Mouse (Mus musculus) right cerebral cortex, postnatal 25 days (tissue): ENCODE results near the gene Pabpc1l.
A peak's percentile ranks its signal among the peaks of the same experiment; 100 is the strongest.

Experiments used
- DNase-seq: peaks from one replicate; pipeline ENCODE4 v3.0.0; 2022

Gene Pabpc1l

DNA sequence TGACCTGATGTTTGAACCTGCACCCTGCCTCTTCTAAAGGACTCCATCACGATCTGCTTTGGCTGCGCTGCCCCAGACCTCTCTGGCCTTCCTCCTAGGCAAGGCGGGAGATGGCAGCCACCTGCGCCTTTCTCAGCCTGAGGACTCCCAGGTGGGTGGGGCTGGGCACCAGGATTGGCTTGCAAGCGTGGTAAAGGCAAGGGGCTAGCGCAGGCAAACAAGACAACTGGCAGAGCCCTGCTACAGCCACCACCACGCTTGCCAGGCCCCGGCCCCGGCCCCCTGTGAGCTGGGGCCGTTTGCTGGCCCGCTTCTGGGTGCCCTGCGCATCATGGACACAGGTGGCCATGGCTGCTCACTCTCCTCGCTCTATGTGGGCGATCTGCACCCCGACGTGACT lies at the start of gene Pabpc1l:
Pabpc1l (plus strand) TSS at position 301 of the 400 bp plus-strand sequence.
- DNase-seq = no peak

DNA sequence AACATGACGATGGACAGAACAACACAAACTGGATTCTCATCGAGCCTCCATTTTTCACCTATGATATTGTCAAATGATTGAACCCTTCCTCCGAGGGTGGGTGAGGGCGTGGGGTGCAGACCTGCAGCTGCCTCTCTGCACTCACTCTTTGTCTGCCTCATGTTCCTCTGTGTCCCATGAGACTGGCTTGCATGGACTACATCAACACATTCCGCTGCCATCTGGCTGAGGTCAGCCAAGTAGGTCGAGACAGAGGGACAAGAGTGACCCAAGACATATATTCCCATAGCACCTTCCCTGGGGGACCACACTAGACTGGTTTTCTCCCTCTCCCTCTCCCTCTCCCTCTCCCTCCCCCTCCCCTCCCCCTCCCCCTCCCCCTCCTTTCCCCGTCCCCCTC lies 48.8 kb upstream of the Pabpc1l start:
- DNase-seq = no peak

DNA sequence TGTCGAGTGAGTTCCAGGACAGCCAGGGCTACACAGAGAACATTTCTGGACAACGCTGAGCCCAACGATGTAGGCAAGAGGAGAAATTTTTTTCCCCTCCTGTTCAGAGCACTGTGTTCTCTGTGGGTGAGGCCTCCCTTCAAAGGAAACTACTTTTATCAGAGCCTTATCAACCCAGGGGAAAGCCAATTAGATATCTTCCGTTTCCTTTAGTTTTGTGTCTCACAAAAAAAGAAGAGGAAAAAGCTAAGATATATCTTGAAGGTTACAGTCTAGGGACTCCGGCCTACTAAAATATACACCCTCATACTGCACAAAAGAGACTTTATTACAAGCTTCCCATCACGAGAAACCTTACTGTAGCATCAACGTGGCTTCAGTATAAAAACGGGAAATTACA lies 38.0 kb upstream of the Pabpc1l start:
- no peak for DNase-seq

DNA sequence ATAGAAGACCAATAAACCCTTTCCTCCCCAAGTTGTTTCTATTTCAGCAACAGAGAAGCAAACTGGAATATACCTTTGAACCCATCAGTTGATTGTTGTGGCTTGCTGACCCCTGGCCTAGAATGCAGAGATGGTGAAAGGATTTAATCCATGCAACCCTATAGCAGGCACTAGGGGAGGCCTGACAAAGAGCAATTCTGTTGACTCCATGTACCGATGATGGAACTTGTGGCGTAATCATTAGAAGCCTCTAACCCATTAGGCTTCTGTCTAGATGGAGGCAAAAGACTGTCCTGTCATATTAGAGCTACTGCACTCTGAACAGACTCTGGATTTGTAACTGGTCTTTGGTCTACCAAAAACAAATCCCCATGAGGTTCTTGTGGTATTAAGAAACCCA lies 32.4 kb upstream of the Pabpc1l start:
- DNase-seq = no peak

DNA sequence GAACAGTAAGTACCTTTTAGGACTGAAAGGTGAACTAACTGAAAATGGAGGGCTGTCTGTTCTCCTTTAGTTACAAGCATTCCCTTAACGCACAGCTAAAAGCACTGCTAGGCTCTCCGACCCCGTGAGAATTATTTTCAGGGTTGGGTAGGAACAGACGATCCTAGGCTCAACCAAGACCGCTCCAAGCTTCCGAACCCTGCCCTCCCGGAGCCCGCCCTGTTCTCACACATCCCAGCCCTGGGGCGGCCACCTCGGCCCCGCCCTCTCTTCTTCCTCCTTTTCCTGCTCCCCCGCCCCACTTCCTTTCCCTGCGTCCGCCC lies 30.6 kb upstream of the Pabpc1l start, which contains the start of gene Ywhab:
Ywhab (plus strand) TSS at position 307 of the 323 bp plus-strand sequence.
- DNase-seq = no peak

DNA sequence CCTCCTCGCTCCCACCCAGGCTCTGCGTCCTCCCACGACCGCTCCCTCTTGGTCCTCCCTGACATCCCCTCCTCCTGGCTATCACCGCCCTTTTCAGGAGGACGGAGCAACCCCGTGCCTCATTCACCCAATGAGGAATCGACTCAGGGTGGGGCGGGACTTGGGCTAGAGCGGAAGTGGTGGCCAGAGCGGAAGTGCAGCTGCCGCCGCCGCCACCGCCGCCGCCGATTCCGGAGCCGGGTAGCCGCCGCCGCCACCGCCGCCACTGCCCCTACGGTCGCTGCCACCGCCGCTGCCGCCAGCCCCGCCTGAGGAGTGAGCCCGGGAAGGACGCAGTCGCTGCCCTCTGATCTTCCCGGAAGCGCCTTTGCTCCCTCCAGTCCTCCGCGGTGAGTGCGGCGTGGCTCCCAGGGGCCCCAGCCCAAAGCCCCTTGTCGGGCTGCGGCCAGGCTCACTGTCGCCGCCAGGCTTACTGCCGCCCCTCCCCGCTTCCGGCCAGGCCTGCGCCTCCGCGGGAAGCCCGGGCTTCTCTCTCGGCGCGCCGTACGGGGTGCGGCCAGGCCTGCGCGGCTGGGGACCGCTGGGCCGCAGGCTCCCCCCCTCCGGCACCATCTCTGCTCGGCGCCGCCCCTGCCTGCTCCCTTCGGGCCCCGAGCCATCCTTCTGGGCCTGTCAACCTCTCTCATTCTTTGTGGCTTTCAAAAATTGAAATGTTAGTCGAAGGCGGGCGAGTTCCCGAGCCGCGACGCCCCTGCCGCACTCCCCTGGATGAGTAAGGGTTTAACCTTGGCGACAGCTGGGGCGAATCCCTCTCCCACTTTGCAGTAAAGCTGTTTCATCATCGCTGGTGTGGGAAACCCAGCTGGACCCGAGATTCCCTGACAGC lies 30.0 kb upstream of the Pabpc1l start:
- DNase-seq = peak; percentile 91

DNA sequence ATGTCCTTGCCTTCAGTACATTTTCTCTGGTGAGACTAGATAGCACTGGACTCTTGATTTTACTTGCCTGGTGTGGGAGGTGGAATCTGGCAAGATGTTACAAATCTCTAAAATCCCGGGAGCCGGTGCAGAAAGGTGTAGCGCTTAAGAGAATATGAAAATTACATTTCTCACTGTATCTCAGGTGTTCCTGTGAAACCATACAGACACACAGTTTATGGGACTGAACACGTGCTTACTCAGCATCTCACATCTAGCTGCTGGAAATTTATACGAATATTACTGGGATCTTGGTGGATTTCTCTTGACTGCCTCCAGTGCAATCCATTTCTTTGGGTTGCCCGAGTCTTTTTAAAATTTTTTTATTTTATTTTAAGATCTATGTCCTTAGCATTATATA lies 29.0 kb upstream of the Pabpc1l start:
- DNase-seq = no peak

DNA sequence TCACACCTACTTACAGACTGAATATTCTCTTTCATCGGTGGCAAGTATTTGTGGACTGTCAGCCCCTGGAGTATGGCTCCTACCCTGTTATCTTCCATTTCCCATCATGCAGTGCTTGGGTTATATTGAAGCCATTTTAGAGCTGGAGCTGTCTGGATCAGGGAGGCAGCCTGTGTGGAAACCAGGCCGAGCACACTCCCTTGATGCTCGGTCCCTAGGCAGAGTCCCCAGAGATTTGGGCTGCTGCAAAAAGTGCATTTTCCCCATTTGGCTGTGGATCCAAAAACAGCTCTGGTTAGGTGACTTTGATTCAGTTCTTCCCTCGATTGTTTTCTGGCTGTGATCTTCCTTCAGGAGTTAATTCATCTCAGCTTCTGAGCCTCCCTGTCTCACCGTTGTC lies 28.4 kb upstream of the Pabpc1l start:
- DNase-seq = no peak

DNA sequence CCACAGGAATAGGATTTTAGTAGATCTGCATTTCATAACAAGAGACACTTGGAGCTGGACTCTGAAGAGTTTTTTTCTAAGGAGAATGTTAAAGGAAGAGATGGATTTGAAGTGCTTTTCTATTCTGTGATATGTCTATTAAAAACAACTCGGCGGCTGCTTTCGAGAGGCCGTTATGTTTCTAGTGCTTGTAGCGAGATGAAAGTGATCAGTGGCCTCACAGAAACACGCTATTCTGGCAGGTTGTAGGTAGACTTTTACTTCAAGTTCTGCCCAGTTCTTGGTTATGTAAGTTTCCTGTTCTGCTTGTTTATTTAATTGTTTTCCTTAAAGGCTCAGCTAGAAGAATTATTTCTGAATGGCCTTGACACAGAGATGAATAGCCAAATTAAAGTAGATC lies 26.3 kb upstream of the Pabpc1l start:
- DNase-seq = no peak

DNA sequence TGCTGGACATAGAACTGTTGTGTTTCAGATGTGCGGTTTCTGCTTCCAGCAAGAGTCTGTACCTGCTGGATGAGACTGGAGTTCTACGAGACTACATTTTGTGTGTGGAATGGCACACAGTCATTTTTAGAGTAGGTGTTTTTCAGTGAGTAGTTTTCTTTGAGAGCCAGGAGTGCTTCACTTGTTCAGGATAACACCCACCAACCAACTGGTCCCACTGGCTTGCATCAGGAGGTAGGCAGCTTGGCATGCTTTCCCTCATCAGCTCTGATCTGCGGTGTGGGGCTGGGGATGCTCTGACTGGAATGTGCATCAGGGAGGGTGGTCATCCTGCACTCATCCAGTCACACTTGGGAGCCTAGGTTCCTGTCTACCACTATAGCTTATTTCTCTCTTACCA lies 22.6 kb upstream of the Pabpc1l start:
- DNase-seq = peak; percentile 59

DNA sequence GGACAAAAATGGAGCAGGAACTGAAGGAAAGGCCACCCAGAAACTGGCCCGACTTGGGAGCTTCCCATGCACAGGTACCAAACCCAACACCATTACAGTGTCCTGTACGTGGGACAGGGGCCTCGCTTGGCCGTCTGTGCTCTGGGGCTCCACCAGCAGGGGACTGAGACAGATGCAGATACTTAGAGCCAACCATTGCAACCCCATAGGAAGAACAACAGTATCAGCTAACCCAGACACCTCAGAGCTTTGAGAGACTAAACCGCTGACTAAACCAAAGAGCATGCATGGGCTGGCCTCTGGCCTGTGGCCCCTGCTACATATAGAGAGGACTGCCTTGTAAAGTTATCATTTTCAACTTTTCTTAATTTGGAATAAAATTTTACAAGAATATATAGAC lies 20.7 kb upstream of the Pabpc1l start:
- no peak for DNase-seq

DNA sequence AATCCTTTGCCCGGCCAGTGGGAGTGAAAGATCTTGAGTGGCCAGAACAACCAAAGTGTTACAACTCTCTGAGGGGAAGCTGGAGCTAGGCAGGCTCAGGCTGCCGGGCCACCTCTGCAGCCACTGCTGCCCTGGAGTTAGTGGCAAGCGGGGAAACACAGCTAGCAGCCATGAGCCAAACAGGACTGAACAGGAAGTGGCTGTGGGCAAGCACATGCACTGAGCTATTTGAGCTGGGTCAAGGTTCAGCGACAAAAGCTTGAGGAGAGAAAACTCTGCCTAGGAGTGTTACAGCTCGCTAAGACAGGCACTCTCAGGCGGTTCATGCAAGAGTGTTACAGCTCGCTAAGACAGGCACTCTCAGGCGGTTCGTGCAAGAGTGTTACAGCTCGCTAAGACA lies 18.3 kb upstream of the Pabpc1l start:
- DNase-seq = no peak

DNA sequence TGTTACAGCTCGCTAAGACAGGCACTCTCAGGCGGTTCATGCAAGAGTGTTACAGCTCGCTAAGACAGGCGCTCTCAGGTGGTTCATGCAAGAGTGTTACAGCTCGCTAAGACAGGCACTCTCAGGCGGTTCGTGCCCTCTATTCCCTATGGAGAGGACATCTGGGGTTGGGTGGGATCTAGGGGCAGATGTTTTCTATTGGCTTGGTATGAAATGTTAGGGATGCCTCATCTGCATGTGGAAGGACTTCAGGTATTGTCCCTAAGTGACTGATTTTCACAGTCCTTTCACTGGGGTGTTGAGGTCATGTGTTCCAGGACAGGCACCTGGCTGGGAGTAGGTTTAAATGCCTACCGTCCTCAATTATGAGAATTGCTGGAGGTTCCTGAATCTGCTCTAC lies 17.7 kb upstream of the Pabpc1l start:
- DNase-seq = no peak

DNA sequence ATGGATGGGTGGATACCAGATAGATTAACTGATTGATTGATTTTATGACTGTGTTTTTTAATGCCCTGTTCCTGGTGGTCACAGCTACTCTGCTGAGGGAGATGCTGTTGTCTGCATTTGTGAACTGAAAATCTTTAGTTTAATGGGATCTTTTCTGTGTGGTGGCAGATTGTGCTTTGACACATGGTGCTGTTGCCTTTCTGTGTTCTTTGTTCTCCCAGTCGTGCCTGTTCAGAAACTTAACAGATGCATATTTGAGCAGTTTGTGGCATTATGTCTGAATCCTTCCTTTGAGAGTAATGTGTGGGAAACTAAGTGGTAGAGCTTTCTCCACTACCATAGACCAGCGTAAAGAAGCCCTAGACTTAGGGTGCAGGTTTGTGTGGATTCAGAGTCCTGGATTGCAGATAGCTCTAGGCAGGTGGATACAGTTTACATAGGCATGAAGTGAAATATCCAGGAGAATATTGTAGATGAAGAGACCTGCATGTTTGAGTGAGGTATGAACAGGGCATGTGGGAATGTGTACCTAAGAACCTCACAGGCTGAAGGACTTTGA lies 17.2 kb upstream of the Pabpc1l start:
- DNase-seq = no peak

DNA sequence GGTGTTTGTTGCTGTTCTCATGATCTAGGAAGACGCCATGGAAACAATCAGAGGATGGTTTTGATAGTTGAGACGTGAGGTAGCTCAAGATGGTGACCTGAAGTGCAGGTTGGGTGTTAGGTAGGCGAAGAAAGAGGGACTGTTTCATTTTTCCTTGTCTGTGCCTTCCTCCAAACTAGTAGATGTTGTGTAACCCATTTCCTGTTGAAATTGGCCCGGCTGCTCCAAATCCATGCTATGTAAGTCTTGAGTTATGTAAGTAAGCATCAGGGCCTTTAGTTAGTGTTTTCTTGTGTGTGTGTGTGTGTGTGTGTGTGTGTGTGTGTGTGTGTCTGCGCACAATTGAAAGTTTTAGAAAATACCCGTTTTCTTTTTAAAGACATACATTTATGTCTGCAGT lies 16.0 kb upstream of the Pabpc1l start:
- no peak for DNase-seq

DNA sequence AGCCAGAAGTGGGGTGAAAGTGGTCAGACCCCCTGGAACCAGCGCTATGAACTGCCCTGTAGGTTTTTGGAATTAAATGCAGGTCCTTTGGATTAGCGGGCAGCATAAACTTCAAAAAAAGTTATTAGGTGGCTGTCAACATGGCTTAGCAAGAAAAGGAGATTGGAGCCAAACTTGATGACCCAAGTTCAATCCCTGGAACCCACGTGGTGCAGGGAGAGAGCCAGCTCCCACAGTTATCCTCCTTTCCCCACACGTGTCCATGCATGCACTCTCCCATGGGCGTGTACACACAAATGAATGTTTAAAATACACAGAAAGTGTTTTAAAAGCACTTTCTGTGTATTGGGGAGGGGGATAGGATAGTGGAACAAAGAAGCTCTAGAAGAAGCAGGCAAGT lies 14.8 kb upstream of the Pabpc1l start:
- no peak for DNase-seq

DNA sequence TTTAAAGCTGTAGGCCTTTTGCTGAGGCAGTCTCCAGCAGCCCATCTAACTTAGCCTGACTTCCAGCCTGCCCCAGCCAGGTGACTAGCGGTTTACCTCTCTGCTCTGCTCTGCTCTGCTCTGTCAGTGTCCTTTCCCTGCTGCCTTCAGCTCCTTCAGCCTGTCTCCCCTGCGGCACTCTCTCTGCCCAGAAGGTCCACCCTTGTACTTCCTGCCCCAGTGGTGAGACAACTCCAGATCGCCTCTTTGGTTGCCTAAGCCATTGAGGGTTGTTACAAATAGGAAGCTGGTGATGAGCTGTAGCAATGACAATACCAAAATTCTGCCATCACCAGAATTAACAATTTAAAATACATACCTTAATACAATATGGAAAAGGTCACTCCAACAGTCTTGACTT lies 14.3 kb upstream of the Pabpc1l start:
- DNase-seq = no peak

DNA sequence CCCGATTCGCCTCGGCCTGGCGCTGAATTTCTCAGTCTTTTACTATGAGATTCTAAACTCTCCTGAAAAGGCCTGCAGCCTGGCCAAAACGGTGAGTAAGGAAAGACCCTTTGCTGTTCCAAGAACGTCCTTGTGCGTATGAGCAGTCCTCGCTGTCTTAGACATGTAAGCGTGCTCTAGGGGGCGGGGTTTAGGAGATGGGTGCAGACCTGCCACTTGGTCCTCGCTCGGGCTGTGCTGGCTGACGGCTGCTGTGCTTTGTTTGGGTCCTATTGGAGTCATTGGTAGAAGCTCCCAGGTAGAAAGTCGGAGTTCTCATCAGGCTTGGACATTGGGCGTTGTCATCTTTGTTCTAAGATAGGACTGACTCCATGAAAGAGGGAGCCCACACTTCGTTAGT lies 9.9 kb upstream of the Pabpc1l start:
- DNase-seq = no peak

DNA sequence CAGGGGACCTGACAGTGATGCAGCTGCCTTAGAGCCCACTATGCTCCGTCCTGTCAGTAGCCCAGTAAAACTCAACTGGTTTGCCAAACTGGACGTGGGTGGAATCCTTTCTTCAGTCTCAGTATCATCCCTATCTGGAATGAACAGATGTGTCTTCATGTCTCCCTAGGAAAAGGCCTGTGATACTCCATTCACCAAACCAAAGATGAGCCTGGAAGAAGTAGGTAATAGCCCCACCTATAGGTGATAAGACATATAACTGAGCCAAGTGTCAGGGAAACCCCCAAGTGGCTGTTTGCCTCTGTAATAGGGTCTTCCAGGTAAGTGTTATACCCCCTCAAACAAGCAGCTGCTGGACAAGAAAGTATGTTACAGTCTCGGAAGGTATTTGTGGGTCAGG lies 6.3 kb upstream of the Pabpc1l start:
- no peak for DNase-seq

DNA sequence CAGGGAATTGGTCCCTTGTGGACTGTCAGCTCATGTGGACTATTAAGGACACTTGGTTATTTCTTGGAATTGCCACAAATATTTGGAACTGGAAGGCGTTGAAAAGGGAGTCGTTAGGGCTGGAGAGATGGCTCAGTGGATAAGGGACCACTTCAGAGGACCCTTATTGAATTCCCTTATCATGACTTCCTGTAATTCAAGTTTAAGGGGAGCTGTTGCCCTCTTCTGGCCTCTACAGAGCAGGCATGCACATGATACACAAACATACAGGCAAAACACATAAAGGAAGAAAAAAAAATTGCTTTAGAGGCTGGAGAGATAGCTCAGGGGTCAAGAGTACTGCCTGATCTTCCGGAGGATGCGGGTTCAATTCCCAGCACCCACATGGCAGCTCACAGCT lies 5.3 kb upstream of the Pabpc1l start:
- no peak for DNase-seq

DNA sequence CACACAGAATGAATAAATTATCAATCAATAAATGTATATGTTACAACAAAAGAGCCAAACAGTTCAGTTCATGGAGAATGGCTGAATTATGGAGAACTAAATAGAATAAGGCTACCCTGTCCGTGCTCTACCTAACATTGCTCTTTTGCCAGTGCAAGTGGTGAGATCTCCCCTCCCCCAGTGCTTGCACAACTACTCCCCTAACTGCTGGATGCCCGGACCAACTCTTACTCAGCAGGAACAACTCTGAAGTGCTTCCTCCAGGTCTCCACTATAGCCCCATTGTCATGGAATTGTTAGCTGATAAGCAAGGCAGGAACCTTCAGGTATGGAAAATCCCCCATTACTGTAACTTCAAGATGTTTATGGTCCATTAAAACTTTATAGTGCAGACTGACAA lies 3.1 kb upstream of the Pabpc1l start:
- no peak for DNase-seq

DNA sequence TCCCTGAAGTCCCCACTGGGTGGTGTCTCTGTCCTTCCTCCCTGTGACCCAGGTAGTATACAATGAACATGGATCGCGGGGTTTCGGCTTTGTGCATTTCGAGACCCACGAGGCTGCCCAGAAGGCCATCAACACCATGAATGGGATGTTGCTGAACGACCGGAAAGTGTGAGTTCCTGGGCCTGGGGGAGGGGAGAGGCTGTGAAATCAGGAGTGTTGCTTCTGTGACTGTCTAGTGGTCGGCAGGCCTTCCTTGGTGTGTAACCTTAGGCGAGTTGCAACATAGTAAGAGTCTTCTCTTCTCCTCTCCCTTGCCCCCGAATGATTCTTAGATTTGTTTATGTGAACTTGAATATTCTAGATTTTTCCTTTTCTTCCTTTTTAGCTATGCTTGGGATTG lies 5.9 kb downstream of the Pabpc1l start:
- no peak for DNase-seq

DNA sequence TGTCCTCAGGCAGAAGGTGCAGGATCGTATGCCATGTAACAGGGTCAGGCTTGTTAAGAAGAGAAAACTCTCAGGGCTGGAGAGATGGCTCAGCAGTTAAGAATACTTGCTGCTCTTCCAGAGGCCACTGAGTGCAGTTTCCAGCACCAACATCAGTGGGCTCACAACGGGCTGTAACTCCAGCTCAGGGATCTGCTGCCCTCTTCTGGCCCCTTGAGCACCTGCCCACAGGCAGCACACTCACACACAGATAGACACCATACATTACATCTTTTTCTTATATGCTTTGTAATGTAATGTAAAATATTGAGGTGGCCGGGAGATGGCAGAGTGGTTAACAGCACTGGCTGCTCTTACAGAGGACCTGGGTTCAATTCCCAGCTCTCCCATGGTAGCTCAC lies 7.7 kb downstream of the Pabpc1l start:
- no peak for DNase-seq

DNA sequence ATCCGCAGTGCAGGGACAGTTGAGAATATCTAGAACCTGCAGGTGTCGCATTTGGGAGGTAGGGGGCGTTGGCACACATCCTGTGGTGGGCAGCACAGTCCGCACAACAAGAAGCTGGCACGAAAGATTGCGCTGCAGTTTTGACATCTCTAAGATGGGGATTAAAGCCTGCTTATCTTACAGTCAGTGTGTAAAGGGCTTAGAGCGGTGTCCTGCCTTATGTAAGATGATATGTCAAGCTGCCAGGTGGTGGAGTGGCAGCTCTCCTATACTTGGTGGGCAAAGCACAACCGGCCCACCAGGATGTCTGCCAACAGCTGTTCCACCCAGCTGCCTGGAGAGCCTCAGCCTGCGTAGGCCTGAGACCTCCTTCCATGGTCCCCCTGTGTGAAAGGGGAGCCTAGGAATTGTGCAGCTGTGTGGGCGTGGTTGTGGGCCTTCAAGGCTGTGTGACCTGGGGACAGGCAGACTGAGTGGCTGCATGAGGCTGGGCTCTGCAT lies 11.3 kb downstream of the Pabpc1l start:
- no peak for DNase-seq
